Mouse (Mus musculus): ENCODE results near the gene Unc5a.

- no peak for TF ChIP-seq MYC (IDR thresholded peaks at IDR 0.05; ENCODE audit: low read depth, low read length)
- no peak for TF ChIP-seq MAFK (IDR thresholded peaks at IDR 0.05; ENCODE audit: borderline replicate concordance, low read depth, low read length)
- TF ChIP-seq SIN3A (IDR thresholded peaks at IDR 0.05; ENCODE audit: low read length) = no peak
- no peak for TF ChIP-seq TAL1 (IDR thresholded peaks at IDR 0.05; ENCODE audit: low read length)
- TF ChIP-seq NELFE (IDR thresholded peaks at IDR 0.05; ENCODE audit: low read depth, low read length) = no peak
- TF ChIP-seq CTCF (IDR thresholded peaks at IDR 0.05 in 2 of 3, conservative IDR thresholded peaks at IDR 0.05 in 1 of 3; ENCODE audit: control insufficient read depth in 1 of 3, insufficient read depth in 1 of 3, low read depth in 2 of 3, low read length in 3 of 3, poor library complexity in 1 of 3, severe bottlenecking in 1 of 3) = no peak
- TF ChIP-seq POLR2A (IDR thresholded peaks at IDR 0.05; ENCODE audit: control insufficient read depth in 1 of 2, insufficient read depth in 1 of 2, low read depth in 1 of 2, low read length in 2 of 2, poor library complexity in 1 of 2) = no peak
Observed at GRCm38 (mm10) chr13:54921700-54922099, 27.5 kb upstream of the Unc5a start.
